Mouse (Mus musculus) stomach, embryonic 15.5 days (tissue): ENCODE data around the gene Ptk7. TPM values are rescaled to one million over a fixed set of nuclear protein-coding genes. Genes with fewer than 3 reads are reported as not detected.
A peak's percentile ranks its signal among the peaks of the same experiment; 100 is the strongest.

Source experiments
- ATAC-seq: fragments of 200-750 bp; cut with Nextera tagmentation; 2 replicates; pipeline ENCODE4 v1.8.0; 2017; ENCODE audit warnings: low read depth, moderate number of reproducible peaks, moderate TSS enrichment; ENCODE audit not compliant: insufficient read depth, low FRiP score
- H3K27ac ChIP-seq: fragments of 300-500 bp; sonication (generic); 2 replicates; pipeline ENCODE4 v1.5.1; 2015; ENCODE audit warnings: mild to moderate bottlenecking, inconsistent platforms
- H3K27me3 ChIP-seq: fragments of 300-500 bp; sonication (generic); replicated peaks from 2 replicates; pipeline ENCODE4 v1.6.1; 2015; ENCODE audit warnings: inconsistent platforms
- H3K36me3 ChIP-seq: fragments of 300-500 bp; sonication (generic); 2 replicates; pipeline ENCODE4 v1.6.1; 2015; ENCODE audit warnings: inconsistent platforms
- H3K4me1 ChIP-seq: fragments of 300-500 bp; sonication (generic); 2 replicates; pipeline ENCODE4 v1.6.1; 2015; ENCODE audit warnings: inconsistent platforms
- H3K4me2 ChIP-seq: fragments of 300-500 bp; sonication (generic); 2 replicates; pipeline ENCODE4 v1.6.1; 2015; ENCODE audit warnings: mild to moderate bottlenecking, inconsistent platforms
- H3K4me3 ChIP-seq: fragments of 300-500 bp; sonication (generic); replicated peaks from 2 replicates; pipeline ENCODE4 v1.5.1; 2015; ENCODE audit warnings: inconsistent platforms
- H3K9ac ChIP-seq: fragments of 300-500 bp; sonication (generic); 2 replicates; pipeline ENCODE4 v1.6.1; 2015; ENCODE audit warnings: inconsistent platforms
- H3K9me3 ChIP-seq: fragments of 300-500 bp; sonication (generic); 2 replicates; pipeline ENCODE4 v1.6.1; 2016; ENCODE audit warnings: inconsistent platforms
- WGBS: fragments of 180-500 bp; shearing (Covaris S2); methylation state at CpG from one replicate; pipeline ENCODE4 v1.1.7; 2015; 5-methylcytosine and 5-hydroxymethylcytosine counted together
- polyA plus RNA-seq: library from polyadenylated mRNA; unstranded; fragments of >200 nt; fragmentation: Nextera tagmentation; extraction: Ambion mirVana; gene quantifications from 2 replicates; pipeline ENCODE4 v1.2.1, GENCODE M21; 2015

Ptk7 gene
- polyA plus RNA-seq, 1 experiment from 2014 or later: 87.6 TPM

GRCm38 (mm10) chr17:46642060-46642459 lies 12.8 kb upstream of the Ptk7 start:
- Histone ChIP-seq H3K27me3 (no peaks in the 10 kb centered on the region), H3K4me1 (peaks cover 25% of the 10 kb centered on the region), H3K27ac (no peak overlapping the region), H3K9me3 (no peaks in the 10 kb centered on the region), H3K4me3 (no peak overlapping the region), H3K9ac (no peak overlapping the region), H3K36me3 (peaks cover 13% of the 10 kb centered on the region), H3K4me2 (no peak overlapping the region)
- WGBS: 85% methylated on average over 17 of the region's 17 CpGs
- ATAC-seq: no peak

- Histone ChIP-seq H3K4me3 (no peak overlapping the region), H3K4me1 (peaks cover 23% of the 10 kb centered on the region), H3K27ac (no peak overlapping the region), H3K36me3 (peaks cover 23% of the 10 kb centered on the region), H3K27me3 (no peaks in the 10 kb centered on the region), H3K9me3 (no peaks in the 10 kb centered on the region), H3K4me2 (no peak overlapping the region), H3K9ac (no peak overlapping the region)
- no peak for ATAC-seq
- 75% methylated on average over 9 of the region's 9 CpGs for WGBS
Observed at GRCm38 (mm10) chr17:46639929-46640328, 10.6 kb upstream of the Ptk7 start.

GRCm38 (mm10) chr17:46636831-46637523 lies 7.7 kb upstream of the Ptk7 start:
- Histone ChIP-seq H3K9ac (no peak overlapping the region), H3K4me3 (no peak overlapping the region), H3K27me3 (no peaks in the 10 kb centered on the region), H3K9me3 (no peaks in the 10 kb centered on the region), H3K36me3 (peaks cover 32% of the 10 kb centered on the region), H3K27ac (no peak overlapping the region), H3K4me2 (peak overlapping the region; percentile 36), H3K4me1 (peaks cover 9% of the 10 kb centered on the region)
- WGBS: 21% methylated on average over 15 of the region's 15 CpGs
- no peak for ATAC-seq

GRCm38 (mm10) chr17:46629685-46630441 lies 559 bp upstream of the Ptk7 start:
- H3K4me1 ChIP-seq: peaks cover 47% of the 10 kb centered on the region
- H3K4me2 ChIP-seq: peak overlapping the region; percentile 71

GRCm38 (mm10) chr17:46628471-46628790 lies 873 bp downstream of the Ptk7 start:
- ATAC-seq: no peak
- under 1% methylated on average over 13 of the region's 13 CpGs for WGBS
- H3K27me3 ChIP-seq: no peaks in the 10 kb centered on the region
- peak overlapping the region; percentile 89 for H3K4me3 ChIP-seq
- peak overlapping the region; percentile 96 for H3K27ac ChIP-seq
- H3K9ac ChIP-seq: peak overlapping the region; percentile 97
- H3K9me3 ChIP-seq: no peaks in the 10 kb centered on the region
- peaks cover 60% of the 10 kb centered on the region for H3K4me1 ChIP-seq
- peak overlapping the region; percentile 71 for H3K4me2 ChIP-seq
- H3K36me3 ChIP-seq: peaks cover 5% of the 10 kb centered on the region

More at GRCm38 (mm10) chr17:46629685-46630441, 559 bp upstream of the Ptk7 start:
- WGBS: 7% methylated on average over 12 of the region's 12 CpGs
- Histone ChIP-seq H3K27ac (peak overlapping the region; percentile 96), H3K9ac (peak overlapping the region; percentile 19; the same call in 1 of the 2 replicates), H3K9me3 (no peaks in the 10 kb centered on the region), H3K27me3 (no peaks in the 10 kb centered on the region), H3K4me3 (peak overlapping the region; percentile 89), H3K36me3 (peaks cover 13% of the 10 kb centered on the region)
- peak; percentile 82 for ATAC-seq

- 30% methylated on average over 6 of the region's 6 CpGs for WGBS
- peak overlapping the region; percentile 89 for H3K4me3 ChIP-seq
- H3K4me2 ChIP-seq: peak overlapping the region; percentile 71
- no peak for ATAC-seq
- H3K9ac ChIP-seq: peak overlapping the region; percentile 97; the same call in 1 of the 2 replicates
- H3K9me3 ChIP-seq: no peaks in the 10 kb centered on the region
- peak overlapping the region; percentile 96; the same call in 1 of the 2 replicates for H3K27ac ChIP-seq
- peaks cover 4% of the 10 kb centered on the region; the same call in 1 of the 2 replicates for H3K36me3 ChIP-seq
- H3K4me1 ChIP-seq: peaks cover 69% of the 10 kb centered on the region
- H3K27me3 ChIP-seq: no peaks in the 10 kb centered on the region
Observed at GRCm38 (mm10) chr17:46627409-46627808, 1.9 kb downstream of the Ptk7 start.

- 59% methylated on average over 12 of the region's 12 CpGs for WGBS
- no peaks in the 10 kb centered on the region for H3K27me3 ChIP-seq
- ATAC-seq: no peak
- no peak overlapping the region for H3K9ac ChIP-seq
- no peaks in the 10 kb centered on the region for H3K36me3 ChIP-seq
- peak overlapping the region; percentile 25 for H3K4me2 ChIP-seq
- H3K4me3 ChIP-seq: no peak overlapping the region
- peaks cover 75% of the 10 kb centered on the region for H3K4me1 ChIP-seq
- H3K27ac ChIP-seq: peak overlapping the region; percentile 74
- H3K9me3 ChIP-seq: no peaks in the 10 kb centered on the region
Observed at GRCm38 (mm10) chr17:46624598-46624997, 4.7 kb downstream of the Ptk7 start.

GRCm38 (mm10) chr17:46623819-46624557 lies 5.3 kb downstream of the Ptk7 start:
- Histone ChIP-seq H3K9ac (no peak overlapping the region), H3K36me3 (no peaks in the 10 kb centered on the region), H3K4me1 (peaks cover 81% of the 10 kb centered on the region), H3K4me2 (peak overlapping the region; percentile 25), H3K4me3 (no peak overlapping the region), H3K9me3 (no peaks in the 10 kb centered on the region), H3K27me3 (no peaks in the 10 kb centered on the region), H3K27ac (peak overlapping the region; percentile 74)
- WGBS: 27% methylated on average over 10 of the region's 10 CpGs
- no peak for ATAC-seq

GRCm38 (mm10) chr17:46622269-46622668 lies 7.0 kb downstream of the Ptk7 start:
- Histone ChIP-seq H3K9ac (no peak overlapping the region), H3K27ac (peak overlapping the region; percentile 53), H3K4me1 (peaks cover 91% of the 10 kb centered on the region)

GRCm38 (mm10) chr17:46621324-46621723 lies 8.0 kb downstream of the Ptk7 start:
- Histone ChIP-seq H3K27ac (peak overlapping the region; percentile 53; the same call in 1 of the 2 replicates), H3K9ac (no peak overlapping the region), H3K36me3 (no peaks in the 10 kb centered on the region), H3K27me3 (no peaks in the 10 kb centered on the region), H3K4me2 (peak overlapping the region; percentile 26; the same call in 1 of the 2 replicates), H3K4me1 (peaks cover 89% of the 10 kb centered on the region), H3K4me3 (no peak overlapping the region), H3K9me3 (no peaks in the 10 kb centered on the region)
- 31% methylated on average over 15 of the region's 15 CpGs for WGBS
- no peak for ATAC-seq

More at GRCm38 (mm10) chr17:46622269-46622668, 7.0 kb downstream of the Ptk7 start:
- no peaks in the 10 kb centered on the region for H3K27me3 ChIP-seq
- H3K9me3 ChIP-seq: no peaks in the 10 kb centered on the region
- no peaks in the 10 kb centered on the region for H3K36me3 ChIP-seq
- 60% methylated on average over 11 of the region's 11 CpGs for WGBS
- H3K4me3 ChIP-seq: no peak overlapping the region
- no peak for ATAC-seq
- no peak overlapping the region for H3K4me2 ChIP-seq

- Histone ChIP-seq H3K4me1 (peaks cover 85% of the 10 kb centered on the region), H3K4me3 (no peak overlapping the region; the same call in 1 of the 2 replicates)
- no peak for ATAC-seq
Observed at GRCm38 (mm10) chr17:46619683-46620357, 9.5 kb downstream of the Ptk7 start.

More at GRCm38 (mm10) chr17:46619683-46620357, 9.5 kb downstream of the Ptk7 start:
- Histone ChIP-seq H3K9ac (peak overlapping the region; percentile 19; the same call in 1 of the 2 replicates), H3K27ac (peak overlapping the region; percentile 92), H3K4me2 (peak overlapping the region; percentile 44), H3K9me3 (no peaks in the 10 kb centered on the region), H3K27me3 (no peaks in the 10 kb centered on the region), H3K36me3 (no peaks in the 10 kb centered on the region)
- 39% methylated on average over 16 of the region's 16 CpGs for WGBS
